Mouse (Mus musculus): Measurements from ENCODE around the gene Spryd4. TPM values are rescaled to one million over a fixed set of nuclear protein-coding genes. Genes with fewer than 3 reads are reported as not detected.
A peak's percentile ranks its signal among the peaks of the same experiment; 100 is the strongest.
"Not testable (repeated sequence)": the region's sequence is repeated elsewhere in the genome, so short reads cannot be mapped to it uniquely, and the experiment has no call there.

The Spryd4 gene
- polyA plus RNA-seq, 1 experiment from 2014 or later = 13.8 TPM

DNA sequence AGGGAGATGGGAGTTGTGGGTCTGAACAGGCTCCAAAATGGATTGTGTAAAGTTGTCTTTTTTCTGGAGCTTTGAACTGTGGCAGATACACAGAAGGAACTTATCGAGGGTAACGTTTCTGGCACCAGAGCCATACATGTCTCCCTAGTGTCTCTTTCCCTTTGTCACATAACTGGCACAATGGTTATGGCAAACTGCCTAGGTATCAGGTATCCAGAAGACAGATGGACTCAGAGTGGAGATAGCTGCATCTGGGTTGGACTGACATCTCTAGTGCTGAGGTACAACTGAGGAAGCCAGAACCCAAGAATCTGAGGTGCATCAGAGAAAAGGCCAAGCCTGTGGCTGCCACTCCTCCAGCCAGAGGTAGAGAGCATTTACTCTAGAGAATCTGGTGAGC, 1.5 kb downstream of the Spryd4 start:
- ChIA-PET POLR2A (interaction anchor here (0.7 kb wide), 1 partner anchor 15 kb away, joined by 3 read pairs; no protein-coding TSS in a partner anchor), CTCF (interaction anchor here (1.1 to 4.7 kb wide), 2 partner anchors 22 to 74 kb away, joined by 4 to 14 read pairs; no protein-coding TSS in a partner anchor)
- H3K27me3 ChIP-seq = peaks cover 7% of the 10 kb centered on the region
- DNase-seq (ENCODE audit: low read depth, low spot score) = no peak
- no peak for TF ChIP-seq CTCF (IDR thresholded peaks at IDR 0.05)
- in situ Hi-C loops (cut with MboI; ENCODE audit: low pct_unique_long_range_greater_than_20kb) = loop anchor here (5.0 to 10.0 kb wide), 2 partner anchors 72 to 235 kb away; no protein-coding TSS in a partner anchor
- no peak for ATAC-seq

DNA sequence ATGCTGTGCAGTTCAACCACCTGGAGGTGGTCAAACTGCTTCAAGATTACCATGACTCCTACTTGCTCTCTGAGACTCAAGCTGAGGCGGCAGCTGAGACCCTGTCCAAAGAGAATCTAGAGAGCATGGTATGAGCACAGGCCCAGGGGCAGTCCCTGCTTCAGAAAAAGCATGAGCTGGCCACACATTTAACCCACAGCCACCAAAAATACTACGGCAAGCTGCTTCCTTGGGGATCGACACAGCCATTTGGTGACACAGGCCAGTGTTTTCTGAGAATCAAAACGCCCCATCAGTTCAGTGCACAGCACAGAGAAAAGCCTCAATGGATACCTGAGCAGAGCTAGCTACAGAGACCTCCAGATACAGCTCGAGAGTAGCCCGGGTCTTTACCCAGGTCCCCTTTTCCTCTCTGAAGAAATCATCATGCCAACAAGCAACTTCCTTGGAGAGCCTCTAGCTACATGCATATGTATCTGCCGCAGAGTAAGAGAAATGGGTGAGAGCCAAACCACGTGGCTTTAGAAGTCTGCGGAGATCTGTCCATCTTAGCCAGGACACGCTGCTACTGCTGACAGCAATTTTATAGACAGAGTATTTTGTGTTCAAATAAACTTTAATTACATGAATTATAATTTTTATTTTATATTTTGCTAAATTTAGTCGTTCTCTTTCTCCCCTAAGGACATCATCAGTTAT, 2.1 kb downstream of the Spryd4 start:
- DNase-seq (ENCODE audit: low read depth, low spot score) (no peak), ATAC-seq (no peak)
- TF ChIP-seq CTCF (IDR thresholded peaks at IDR 0.05) = no peak
- CTCF ChIA-PET = interaction anchor here (1.1 to 4.7 kb wide), 2 partner anchors 23 to 75 kb away, joined by 4 to 14 read pairs; no protein-coding TSS in a partner anchor
- POLR2A ChIA-PET = interaction anchor here (0.7 kb wide), 1 partner anchor 14 kb away, joined by 3 read pairs; no protein-coding TSS in a partner anchor
- in situ Hi-C loops (cut with MboI; ENCODE audit: low pct_unique_long_range_greater_than_20kb) = loop anchor here (5.0 to 10.0 kb wide), 2 partner anchors 73 to 235 kb away; no protein-coding TSS in a partner anchor
- H3K27me3 ChIP-seq = peaks cover 3% of the 10 kb centered on the region

DNA sequence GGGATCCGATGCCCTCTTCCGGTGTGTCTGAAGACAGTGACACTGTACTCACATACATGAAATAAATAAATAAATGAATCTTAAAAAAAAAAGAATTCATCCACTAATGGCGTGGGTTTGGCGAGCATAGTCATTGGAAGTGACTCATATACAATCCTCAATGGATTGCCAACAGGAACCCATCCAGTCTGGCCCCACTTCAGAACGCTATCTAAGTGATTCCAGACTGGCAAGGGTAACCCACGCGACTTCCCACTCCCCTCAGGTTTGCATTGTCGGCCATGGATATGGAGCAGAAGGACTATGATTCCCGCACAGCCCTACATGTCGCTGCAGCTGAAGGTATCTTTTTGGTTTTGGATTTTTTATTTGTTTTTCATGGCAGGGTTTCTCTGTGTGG, 3.3 kb downstream of the Spryd4 start:
- H3K27me3 ChIP-seq = peaks cover 3% of the 10 kb centered on the region
- ChIA-PET CTCF (no interaction called here), POLR2A (interaction anchor here (0.6 kb wide), 1 partner anchor 72 kb away, joined by 3 read pairs; no protein-coding TSS in a partner anchor)
- in situ Hi-C loops (cut with MboI; ENCODE audit: low pct_unique_long_range_greater_than_20kb) = no loop called here
- DNase-seq (ENCODE audit: low read depth, low spot score) = no peak
- TF ChIP-seq CTCF (IDR thresholded peaks at IDR 0.05) = no peak
- no peak for ATAC-seq

DNA sequence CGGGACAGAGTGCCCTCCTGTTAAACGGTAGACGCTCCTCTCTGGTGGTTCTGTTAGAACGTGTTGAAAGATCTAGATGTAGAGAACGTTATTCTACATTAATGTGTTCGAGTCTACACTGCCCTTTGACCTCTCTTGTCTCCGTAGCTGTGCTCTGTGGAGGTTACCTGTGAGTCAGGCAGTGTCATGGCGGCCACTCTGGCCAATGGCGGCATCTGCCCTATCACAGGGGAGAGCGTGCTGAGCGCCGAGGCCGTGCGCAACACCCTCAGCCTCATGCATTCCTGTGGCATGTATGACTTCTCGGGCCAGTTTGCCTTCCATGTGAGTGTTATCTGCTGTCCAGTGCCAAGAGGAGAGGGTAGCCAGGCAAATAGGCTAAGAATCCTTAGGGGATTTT, 6.7 kb downstream of the Spryd4 start:
- POLR2A ChIA-PET = no interaction called here
- DNase-seq (ENCODE audit: low read depth, low spot score) = no peak
- CTCF ChIA-PET = no interaction called here
- no peak for TF ChIP-seq CTCF (IDR thresholded peaks at IDR 0.05)
- in situ Hi-C loops (cut with MboI; ENCODE audit: low pct_unique_long_range_greater_than_20kb) = no loop called here
- no peaks in the 10 kb centered on the region for H3K27me3 ChIP-seq
- ATAC-seq = no peak

DNA sequence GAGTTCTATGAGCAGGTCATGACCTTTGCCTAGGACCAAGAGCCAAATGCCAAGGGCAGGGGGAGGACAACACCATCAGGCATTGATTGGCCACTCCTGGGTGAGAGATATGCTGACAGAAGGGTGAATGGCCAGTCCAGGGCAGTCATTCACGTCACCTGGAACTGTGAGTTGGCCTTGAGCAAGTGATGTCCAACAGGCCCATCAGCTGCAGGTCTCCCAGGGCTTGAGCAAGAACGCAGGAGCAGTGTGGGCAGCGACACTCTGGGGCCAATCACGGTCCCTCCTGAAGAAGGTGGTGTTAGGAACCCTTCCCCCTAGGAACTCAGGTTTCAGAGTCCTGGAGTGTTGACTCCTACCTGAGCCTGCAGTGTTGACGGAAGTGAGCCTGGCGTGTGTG, 9.8 kb downstream of the Spryd4 start:
- ATAC-seq (no peak), DNase-seq (ENCODE audit: low read depth, low spot score) (no peak)
- POLR2A ChIA-PET = no interaction called here
- in situ Hi-C loops (cut with MboI; ENCODE audit: low pct_unique_long_range_greater_than_20kb) = no loop called here
- no peaks in the 10 kb centered on the region for H3K27me3 ChIP-seq
- CTCF ChIA-PET = no interaction called here
- TF ChIP-seq CTCF (IDR thresholded peaks at IDR 0.05) = no peak

DNA sequence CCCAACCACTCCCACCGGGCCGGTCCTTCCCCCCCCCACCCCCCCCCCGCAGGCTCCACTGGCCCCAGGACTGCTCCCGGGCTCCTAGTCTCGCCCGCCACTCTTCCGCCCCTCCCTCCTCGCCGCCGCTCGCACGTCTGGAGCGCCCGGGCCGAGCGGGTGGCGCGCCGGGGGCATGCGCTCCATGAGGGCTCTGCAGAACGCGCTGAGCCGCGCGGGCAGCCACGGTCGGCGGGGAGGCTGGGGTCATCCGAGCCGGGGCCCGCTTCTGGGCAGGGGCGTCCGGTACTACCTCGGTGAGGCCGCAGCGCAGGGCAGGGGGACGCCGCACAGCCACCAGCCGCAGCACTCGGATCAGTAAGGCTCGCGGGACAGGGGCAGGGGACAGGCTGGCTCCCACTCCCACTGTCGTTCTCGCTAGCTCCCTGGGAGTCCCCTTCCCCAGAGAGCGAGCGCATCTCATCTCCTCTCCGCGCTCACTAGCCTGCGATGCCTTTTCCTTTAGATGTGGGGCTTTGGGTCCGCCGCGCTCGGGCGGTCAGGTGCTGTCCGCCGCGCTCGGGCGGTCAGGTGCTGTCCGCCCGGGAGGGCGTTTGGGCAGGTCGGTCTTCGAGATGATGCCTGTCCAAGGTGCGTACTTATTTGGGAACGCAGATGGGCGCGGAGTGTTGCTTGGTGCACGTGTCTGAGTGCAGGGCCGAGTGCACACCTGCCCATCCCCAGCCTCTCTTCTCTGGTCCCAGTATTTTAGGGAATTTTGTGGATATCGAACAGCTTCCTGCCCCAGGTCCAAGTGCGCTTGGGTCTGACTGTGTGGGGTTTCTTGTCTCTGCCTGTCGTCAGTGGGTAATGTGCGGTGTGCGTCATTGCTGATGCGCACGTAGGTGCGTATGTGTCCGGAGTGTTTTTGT, 16.8 kb downstream of the Spryd4 start:
- ChIA-PET CTCF (interaction anchor here (1.9 kb wide), 1 partner anchor 53 kb away, joined by 4 read pairs; no protein-coding TSS in a partner anchor), POLR2A (interaction anchor here (0.7 to 1.7 kb wide), 3 partner anchors 15 to 367 kb away, joined by 3 to 4 read pairs (median 3); partner anchors contain the start of gene Spryd4)
- in situ Hi-C loops (cut with MboI; ENCODE audit: low pct_unique_long_range_greater_than_20kb) = loop anchor here (10.0 to 25.0 kb wide), 2 partner anchors 250 to 508 kb away; no protein-coding TSS in a partner anchor
- no peak for TF ChIP-seq CTCF (IDR thresholded peaks at IDR 0.05)
- H3K27me3 ChIP-seq = no peaks in the 10 kb centered on the region
- ATAC-seq = peak; percentile 89
- no peak for DNase-seq (ENCODE audit: low read depth, low spot score)

DNA sequence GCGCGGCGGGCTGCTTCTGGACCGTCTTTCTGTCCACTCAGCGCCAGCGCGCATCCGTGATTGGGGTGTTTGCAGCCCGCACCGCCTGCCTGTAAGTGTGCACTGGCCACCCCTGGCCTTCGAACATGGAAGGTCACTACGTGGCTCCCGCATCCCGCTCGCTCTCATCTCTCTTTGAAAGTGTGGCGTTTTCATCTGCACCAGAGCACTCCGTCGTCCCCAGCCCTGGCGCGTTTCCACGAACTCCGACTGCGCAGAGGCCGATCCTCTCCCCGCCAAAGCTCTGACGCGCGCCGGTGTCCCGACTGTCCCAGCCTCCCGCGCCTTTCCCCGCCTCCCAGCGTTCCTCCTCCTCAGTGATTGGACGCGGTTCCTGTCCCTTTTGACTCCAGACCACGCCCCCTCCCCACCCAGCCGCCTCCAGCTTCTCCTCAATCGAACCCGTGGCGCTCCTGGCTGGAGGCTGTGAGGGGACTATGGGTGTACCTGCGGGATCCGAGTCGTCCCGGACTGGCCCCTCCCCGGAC, 17.5 kb downstream of the Spryd4 start, which contains the start of gene Gls2:
Gls2 (plus strand) TSS at position 434 of the 527 bp plus-strand sequence.
- H3K27me3 ChIP-seq = no peaks in the 10 kb centered on the region
- ChIA-PET CTCF (interaction anchor here (1.9 kb wide), 1 partner anchor 52 kb away, joined by 4 read pairs; no protein-coding TSS in a partner anchor), POLR2A (interaction anchor here (1.3 to 1.7 kb wide), 2 partner anchors 18 to 136 kb away, joined by 3 to 4 read pairs; partner anchors contain the start of gene Spryd4)
- ATAC-seq = peak; percentile 97
- TF ChIP-seq CTCF (IDR thresholded peaks at IDR 0.05) = no peak
- peak; percentile 49 for DNase-seq (ENCODE audit: low read depth, low spot score)
- in situ Hi-C loops (cut with MboI; ENCODE audit: low pct_unique_long_range_greater_than_20kb) = loop anchor here (10.0 to 25.0 kb wide), 2 partner anchors 249 to 507 kb away; no protein-coding TSS in a partner anchor

DNA sequence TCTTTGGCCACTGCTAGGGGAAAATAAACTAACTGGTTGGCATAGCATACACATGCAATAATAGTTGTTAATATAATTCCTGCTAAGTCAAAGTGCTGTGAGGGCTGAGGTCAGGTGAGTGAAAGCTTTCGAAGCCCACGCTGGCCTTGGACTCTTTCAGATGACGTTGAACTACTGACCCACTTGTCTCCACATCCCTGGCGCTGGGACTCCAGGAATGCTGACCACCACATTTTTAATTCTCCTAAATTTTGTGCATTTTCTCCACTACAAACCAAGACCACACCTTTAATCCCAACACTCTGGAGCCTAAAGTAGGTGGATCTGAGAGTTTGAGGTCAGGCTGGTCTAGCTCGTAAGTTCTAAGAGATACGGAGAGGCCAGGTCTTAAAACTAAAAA, 18.5 kb downstream of the Spryd4 start:
- no peak for TF ChIP-seq CTCF (IDR thresholded peaks at IDR 0.05)
- in situ Hi-C loops (cut with MboI; ENCODE audit: low pct_unique_long_range_greater_than_20kb) = loop anchor here (10.0 to 25.0 kb wide), 2 partner anchors 248 to 506 kb away; no protein-coding TSS in a partner anchor
- POLR2A ChIA-PET = interaction anchor here (1.3 to 1.4 kb wide), 2 partner anchors 102 to 135 kb away, joined by 3 read pairs; partner anchors contain the start of gene Baz2a
- H3K27me3 ChIP-seq = no peaks in the 10 kb centered on the region
- CTCF ChIA-PET = interaction anchor here (0.6 to 2.2 kb wide), 2 partner anchors 52 to 102 kb away, joined by 3 to 6 read pairs; partner anchors contain the start of gene Baz2a
- ATAC-seq (no peak), DNase-seq (ENCODE audit: low read depth, low spot score) (no peak)

DNA sequence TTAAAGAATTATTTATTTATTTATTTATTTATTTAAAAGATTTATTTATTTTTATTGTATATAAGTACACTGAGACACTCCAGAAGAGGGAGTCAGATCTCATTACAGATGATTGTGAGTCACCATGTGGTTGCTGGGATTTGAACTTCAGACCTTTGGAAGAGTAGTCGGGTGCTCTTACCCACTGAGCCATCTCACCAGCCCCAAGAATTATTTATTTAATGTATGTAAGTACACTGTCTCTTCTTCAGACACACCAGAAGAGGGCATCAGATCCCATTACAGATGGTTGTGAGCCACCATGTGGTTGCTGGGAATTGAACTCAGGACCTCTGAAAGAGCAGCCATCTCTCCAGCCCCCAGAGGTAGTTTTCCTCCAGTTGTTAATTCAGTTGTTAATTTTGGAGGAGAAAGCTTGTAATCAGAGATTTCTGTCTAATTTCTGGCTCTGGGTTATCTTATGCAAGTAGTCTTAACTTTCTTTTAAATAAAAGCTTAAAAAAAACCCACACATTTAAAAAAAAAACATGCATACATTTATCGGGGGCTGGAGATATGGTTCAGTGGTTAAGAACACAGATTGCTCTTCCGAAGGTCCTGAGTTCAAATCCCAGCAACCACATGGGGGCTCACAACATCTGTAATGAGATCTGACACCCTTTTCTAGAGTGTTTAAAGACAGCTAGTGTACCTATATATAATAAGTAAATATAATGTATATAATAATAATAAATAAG, 19.4 kb downstream of the Spryd4 start:
- not testable (repeated sequence) for DNase-seq (ENCODE audit: low read depth, low spot score); ATAC-seq; H3K27me3 ChIP-seq
- ChIA-PET CTCF (interaction anchor here (0.6 to 2.2 kb wide), 3 partner anchors 15 to 101 kb away, joined by 3 to 6 read pairs (median 4); partner anchors contain the start of gene Baz2a), POLR2A (interaction anchor here (1.4 kb wide), 1 partner anchor 101 kb away, joined by 3 read pairs; the partner anchor contains the start of gene Baz2a)
- in situ Hi-C loops (cut with MboI; ENCODE audit: low pct_unique_long_range_greater_than_20kb) = loop anchor here (10.0 to 25.0 kb wide), 2 partner anchors 247 to 505 kb away; no protein-coding TSS in a partner anchor

Measured in Patski (cell line).